Mouse (Mus musculus) kidney, postnatal 0 days (tissue): Measurements from ENCODE around the gene D330020A13Rik. TPM values are rescaled to one million over a fixed set of nuclear protein-coding genes. Genes with fewer than 3 reads are reported as not detected.
A peak's percentile ranks its signal among the peaks of the same experiment; 100 is the strongest.

Experiments used
- ATAC-seq: fragments of 200-750 bp; cut with Nextera tagmentation; replicated peaks from 2 replicates; pipeline ENCODE4 v1.8.0; 2017; ENCODE audit warnings: low read depth, moderate number of reproducible peaks, moderate TSS enrichment, moderate library complexity; ENCODE audit not compliant: low FRiP score
- DNase-seq: peaks from one replicate; pipeline ENCODE4 v3.0.0-alpha.2; 2016; ENCODE audit warnings: low spot score
- H3K27ac ChIP-seq: fragments of 300-500 bp; sonication (generic); 2 replicates; pipeline ENCODE4 v1.5.1; 2014; ENCODE audit warnings: mild to moderate bottlenecking
- H3K27me3 ChIP-seq: fragments of 300-500 bp; sonication (generic); 2 replicates; pipeline ENCODE4 v1.6.1; 2014; ENCODE audit warnings: low read length, mixed read lengths; ENCODE audit not compliant: insufficient read depth
- H3K36me3 ChIP-seq: fragments of 300-500 bp; sonication (generic); 2 replicates; pipeline ENCODE4 v1.6.1; 2014; ENCODE audit warnings: low read length, mixed read lengths; ENCODE audit not compliant: insufficient read depth
- H3K4me1 ChIP-seq: fragments of 300-500 bp; sonication (generic); replicated peaks from 2 replicates; pipeline ENCODE4 v1.6.1; 2014; ENCODE audit warnings: antibody characterized with exemption, low read length, mixed read lengths; ENCODE audit not compliant: insufficient read depth
- H3K4me2 ChIP-seq: fragments of 300-500 bp; sonication (generic); 2 replicates; pipeline ENCODE4 v1.6.1; 2014; ENCODE audit warnings: mild to moderate bottlenecking, low read length, moderate library complexity, mixed read lengths
- H3K4me3 ChIP-seq: fragments of 300-500 bp; sonication (generic); replicated peaks from 2 replicates; pipeline ENCODE4 v1.5.1; 2014; ENCODE audit warnings: low read depth, low read length
- H3K9ac ChIP-seq: fragments of 300-500 bp; sonication (generic); 2 replicates; pipeline ENCODE4 v1.6.1; 2014; ENCODE audit warnings: low read depth, low read length
- H3K9me3 ChIP-seq: fragments of 300-500 bp; sonication (generic); replicated peaks from 2 replicates; pipeline ENCODE4 v1.6.1; 2016; ENCODE audit warnings: low read length, inconsistent platforms, mixed read lengths
- CTCF ChIP-seq: IDR thresholded peaks from 2 replicates; pipeline ENCODE4 v1.5.1; 2016; ENCODE audit warnings: antibody characterized with exemption, low read depth, mild to moderate bottlenecking, moderate library complexity
- WGBS: fragments of 180-500 bp; shearing (Covaris S2); extraction: QIAGEN DNeasy Blood & Tissue Kit; methylation state at CpG from one replicate; pipeline ENCODE4 v1.1.7; 2014; 5-methylcytosine and 5-hydroxymethylcytosine counted together
- polyA plus RNA-seq: library from polyadenylated mRNA; unstranded; fragments of >200 nt; fragmentation: Nextera tagmentation; extraction: Ambion mirVana; gene quantifications from 2 replicates; pipeline ENCODE4 v1.2.1, GENCODE M21; 2015

The D330020A13Rik gene
- polyA plus RNA-seq: 0.32 and 1.1 TPM in 2 replicates

DNA sequence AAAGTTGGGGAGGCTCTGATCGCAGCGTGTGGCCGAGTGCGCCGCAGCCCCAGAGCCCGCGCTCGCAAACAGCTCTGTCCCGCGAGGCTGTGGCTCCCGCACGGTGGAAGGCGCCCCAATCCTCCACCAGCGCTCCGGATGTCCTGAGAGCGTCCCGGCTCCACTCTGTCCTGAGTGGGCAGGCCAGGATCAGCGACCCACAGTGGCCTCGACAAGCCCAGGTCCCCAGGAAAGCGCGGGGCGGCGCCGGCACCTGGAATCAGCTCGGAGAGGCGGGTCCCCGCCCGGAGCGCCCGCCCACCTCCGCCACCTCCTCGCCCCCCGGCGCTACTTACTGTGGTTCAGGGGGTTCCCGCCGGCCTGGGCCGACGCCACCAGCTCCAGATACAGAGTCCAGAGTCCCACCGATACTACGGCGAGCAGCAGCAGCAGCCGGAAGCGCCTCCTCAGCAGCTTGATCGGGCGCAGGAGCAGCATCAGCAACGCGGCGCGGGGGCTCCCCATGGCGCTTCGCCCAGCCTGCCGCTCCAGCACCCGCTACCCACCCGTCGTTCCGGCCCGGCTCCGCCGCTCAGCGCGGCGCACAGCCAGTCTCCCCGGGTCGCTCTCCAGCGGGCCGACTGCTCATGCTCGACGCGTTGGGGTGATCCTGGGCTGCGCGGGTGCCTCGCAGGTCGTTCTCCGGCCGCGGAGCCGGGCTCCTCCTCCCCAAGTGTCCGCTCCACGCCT is at the start of gene D330020A13Rik, which contains the start of gene B4galnt3:
Gene D330020A13Rik, plus strand, starts transcription at position 309 of the 729 bp plus-strand sequence.
Gene B4galnt3, minus strand, starts transcription at position 504 of the 729 bp plus-strand sequence.
- Histone ChIP-seq H3K9ac (peak within 1 kb of the TSS; percentile 49), H3K27ac (peak within 1 kb of the TSS; percentile 78), H3K4me3 (peak within 1 kb of the TSS; percentile 52), H3K36me3 (no peaks in the 10 kb centered on the region), H3K9me3 (no peaks in the 10 kb centered on the region), H3K27me3 (no peaks in the 10 kb centered on the region), H3K4me2 (peak within 1 kb of the TSS; percentile 97), H3K4me1 (peaks cover 5% of the 10 kb centered on the region)
- ATAC-seq (peak; percentile 86), DNase-seq (peak; percentile 61)
- under 1% methylated on average over 79 of the region's 79 CpGs for WGBS
- no peak for TF ChIP-seq CTCF

DNA sequence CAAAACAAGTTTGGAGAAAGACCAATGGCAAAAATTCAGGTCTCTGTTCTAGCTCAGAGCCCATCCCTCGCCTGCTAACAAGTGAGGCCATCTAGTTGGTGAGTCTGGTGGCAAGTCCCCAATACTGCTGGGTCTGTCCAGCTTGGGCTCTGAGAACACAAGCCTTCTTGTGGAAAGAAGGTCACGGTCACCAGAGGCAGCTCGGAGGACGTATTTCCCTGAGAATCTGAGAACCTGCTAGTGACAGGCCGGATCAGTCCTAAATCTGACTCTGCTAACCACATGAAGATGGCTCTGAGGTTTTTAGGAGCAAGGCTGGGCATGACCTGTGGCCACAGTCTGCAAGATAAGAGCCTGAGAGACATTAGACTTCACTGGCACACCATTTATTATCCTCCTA is 47.5 kb upstream of the D330020A13Rik start:
- Histone ChIP-seq H3K9me3 (no peaks in the 10 kb centered on the region), H3K4me2 (no peak overlapping the region), H3K27ac (no peak overlapping the region), H3K36me3 (no peaks in the 10 kb centered on the region), H3K4me1 (no peaks in the 10 kb centered on the region), H3K9ac (no peak overlapping the region), H3K27me3 (no peaks in the 10 kb centered on the region), H3K4me3 (no peak overlapping the region)
- WGBS: 76% methylated on average over 5 of the region's 5 CpGs
- ATAC-seq (no peak), DNase-seq (no peak)
- TF ChIP-seq CTCF: no peak

DNA sequence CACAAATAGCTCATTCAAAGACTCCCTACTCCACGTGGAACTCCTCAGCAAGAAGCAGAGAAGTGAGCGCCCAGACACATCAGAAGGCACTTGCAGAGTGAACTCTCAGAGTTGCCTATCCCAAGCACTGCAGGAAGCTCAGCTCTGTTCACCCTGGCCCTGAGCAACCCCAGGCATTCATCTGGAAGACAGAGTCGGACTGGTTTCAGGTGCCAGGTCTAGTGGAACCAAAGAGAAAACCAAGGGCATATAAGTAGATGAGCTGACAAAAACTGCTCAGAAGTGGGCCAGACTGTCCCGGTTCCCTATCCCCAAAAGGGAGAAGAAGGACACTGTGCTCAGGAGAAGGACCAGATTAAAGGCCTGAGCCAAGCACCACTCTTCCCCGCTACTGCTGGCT is 44.3 kb upstream of the D330020A13Rik start:
- 66% methylated on average over 5 of the region's 5 CpGs for WGBS
- no peak for ATAC-seq
- Histone ChIP-seq H3K27ac (no peak overlapping the region), H3K4me3 (no peak overlapping the region), H3K4me1 (no peaks in the 10 kb centered on the region), H3K27me3 (no peaks in the 10 kb centered on the region), H3K36me3 (no peaks in the 10 kb centered on the region), H3K9ac (no peak overlapping the region), H3K9me3 (no peaks in the 10 kb centered on the region), H3K4me2 (no peak overlapping the region)
- no peak for DNase-seq
- no peak for TF ChIP-seq CTCF

DNA sequence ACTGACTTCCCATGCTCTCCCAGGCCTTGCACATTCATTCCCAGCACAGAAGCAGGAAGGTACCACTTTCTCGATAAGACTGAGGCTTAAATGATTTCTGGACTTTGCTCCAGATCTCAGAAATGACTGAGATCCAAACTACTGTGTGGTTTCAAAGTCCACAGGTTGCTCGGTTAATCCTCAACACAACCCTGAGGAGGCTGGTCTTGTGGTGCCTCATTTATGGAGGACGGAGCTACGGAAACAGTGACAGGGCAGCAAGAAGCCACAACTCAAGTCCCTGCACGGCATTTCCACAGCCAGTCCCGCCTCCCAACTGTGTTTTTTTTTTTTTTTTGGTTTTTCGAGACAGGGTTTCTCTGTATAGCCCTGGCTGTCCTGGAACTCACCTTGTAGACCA is 43.2 kb upstream of the D330020A13Rik start:
- Histone ChIP-seq H3K9ac (no peak overlapping the region), H3K27ac (no peak overlapping the region), H3K4me3 (no peak overlapping the region), H3K27me3 (no peaks in the 10 kb centered on the region), H3K36me3 (no peaks in the 10 kb centered on the region), H3K4me2 (no peak overlapping the region), H3K9me3 (no peaks in the 10 kb centered on the region), H3K4me1 (no peaks in the 10 kb centered on the region)
- no peak for TF ChIP-seq CTCF
- no peak for DNase-seq
- WGBS: 68% methylated on average over 7 of the region's 7 CpGs
- no peak; the same call in 1 of the 2 replicates for ATAC-seq

DNA sequence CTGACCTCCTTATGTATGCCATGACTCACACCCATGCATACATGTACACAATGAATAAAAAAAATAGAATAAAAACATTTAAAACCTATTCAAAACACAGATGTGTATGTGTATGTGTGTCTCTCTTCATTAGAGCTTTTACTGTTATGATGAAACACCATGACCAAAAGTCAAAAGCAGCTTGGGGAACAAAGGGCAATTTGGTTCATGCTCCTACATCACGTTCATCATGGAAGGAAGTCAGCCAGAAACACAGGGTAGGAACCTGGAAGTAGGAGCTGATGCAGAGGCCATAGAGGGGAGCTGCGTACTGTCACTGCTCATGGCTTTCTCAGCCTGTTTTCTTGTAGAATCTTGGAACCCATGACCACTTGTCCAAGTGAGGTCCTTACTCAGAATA is 41.4 kb upstream of the D330020A13Rik start:
- TF ChIP-seq CTCF: no peak
- 77% methylated on average over 2 of the region's 2 CpGs for WGBS

DNA sequence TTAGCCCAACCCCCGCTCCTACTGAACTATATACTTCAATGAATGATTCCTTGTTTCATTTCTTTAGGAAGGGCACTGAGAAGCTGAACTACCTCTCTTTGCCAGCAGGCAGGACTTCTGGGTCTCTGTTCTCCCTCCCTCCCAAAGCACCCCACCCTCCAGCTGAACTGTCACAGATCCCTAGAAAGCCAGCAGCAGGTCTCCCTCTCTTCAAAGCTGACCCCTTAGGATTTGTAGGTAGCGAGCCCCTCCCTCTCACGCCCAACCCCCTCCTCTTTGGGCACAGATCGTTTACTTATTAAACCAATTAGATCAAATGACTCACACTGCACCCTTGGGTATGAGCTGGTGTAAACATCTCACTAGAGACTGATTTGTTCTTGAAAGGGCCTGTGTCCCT is 39.5 kb upstream of the D330020A13Rik start:
- H3K4me2 ChIP-seq: no peak overlapping the region
- ATAC-seq (peak; percentile 83), DNase-seq (peak; percentile 72)
- H3K9ac ChIP-seq: no peak overlapping the region
- H3K27ac ChIP-seq: peak overlapping the region; percentile 87
- 0 out of 2 replicates have a peak, but pooled peaks cover 5% of the 10 kb centered on the region for H3K4me1 ChIP-seq
- no peaks in the 10 kb centered on the region for H3K36me3 ChIP-seq
- no peak for TF ChIP-seq CTCF
- 42% methylated on average over 4 of the region's 4 CpGs for WGBS
- no peaks in the 10 kb centered on the region for H3K9me3 ChIP-seq
- no peaks in the 10 kb centered on the region for H3K27me3 ChIP-seq
- no peak overlapping the region for H3K4me3 ChIP-seq

More for the DNA sequence above, 41.4 kb upstream of the D330020A13Rik start:
- H3K9ac ChIP-seq: no peak overlapping the region
- H3K36me3 ChIP-seq: no peaks in the 10 kb centered on the region
- no peak overlapping the region for H3K4me2 ChIP-seq
- no peak overlapping the region for H3K27ac ChIP-seq
- H3K27me3 ChIP-seq: no peaks in the 10 kb centered on the region
- 0 out of 2 replicates have a peak, but pooled peaks cover 5% of the 10 kb centered on the region for H3K4me1 ChIP-seq
- no peak overlapping the region for H3K4me3 ChIP-seq
- no peaks in the 10 kb centered on the region for H3K9me3 ChIP-seq
- ATAC-seq (no peak), DNase-seq (no peak)
